Mouse (Mus musculus): ENCODE measurements at regions not wholly inside any gene's neighbourhood (a gene's known extent, or its start where the extent isn't known, plus 50 kb on each side); places are given as distances from the start of the nearest gene placed in this dataset.

GRCm38 (mm10) chr3:105364685-105365084 lies 87.4 kb upstream of the Kcnd3 start:
- Histone ChIP-seq H3K27me3 (ENCODE audit: control insufficient read depth in 1 of 2, insufficient read depth in 2 of 2, low read length in 2 of 2) (no peaks in the 10 kb centered on the region), H3K9ac (ENCODE audit: control insufficient read depth, low read depth, low read length, poor library complexity, severe bottlenecking) (no peak overlapping the region), H3K4me3 (ENCODE audit: control insufficient read depth in 1 of 2, insufficient read depth in 1 of 2, low read depth in 2 of 2, low read length in 2 of 2) (no peak overlapping the region), H3K36me3 (ENCODE audit: control insufficient read depth in 1 of 2, insufficient read depth in 2 of 2, low read length in 2 of 2) (no peaks in the 10 kb centered on the region), H3K27ac (ENCODE audit: control insufficient read depth, low read depth, low read length) (no peak overlapping the region), H3K4me1 (ENCODE audit: control insufficient read depth in 1 of 2, insufficient read depth in 2 of 2, low read length in 2 of 2) (no peaks in the 10 kb centered on the region), H3K9me3 (replicated peaks; ENCODE audit: insufficient read depth, low read length) (no peaks in the 10 kb centered on the region), H3K79me2 (ENCODE audit: control insufficient read depth, insufficient read depth, low read length, poor library complexity) (no peaks in the 10 kb centered on the region)
- no peak for DNase-seq (ENCODE audit: low read depth, low spot score)
- no peak for TF ChIP-seq TBP (IDR thresholded peaks at IDR 0.05; ENCODE audit: low read depth, low read length)
- no peak for TF ChIP-seq ZC3H11A (IDR thresholded peaks at IDR 0.05; ENCODE audit: low read depth, low read length)
- TF ChIP-seq ETS1 (IDR thresholded peaks at IDR 0.05; ENCODE audit: low read depth, low read length): no peak

GRCm38 (mm10) chr3:105366806-105367205 lies 85.3 kb upstream of the Kcnd3 start:
- TF ChIP-seq TCF12 (IDR thresholded peaks at IDR 0.05; ENCODE audit: low read depth, low read length): no peak
- no peak for TF ChIP-seq MXI1 (IDR thresholded peaks at IDR 0.05; ENCODE audit: low read depth, low read length)
- no peak for TF ChIP-seq SIN3A (IDR thresholded peaks at IDR 0.05; ENCODE audit: low read length)
- no peak for TF ChIP-seq RCOR1 (IDR thresholded peaks at IDR 0.05; ENCODE audit: low read depth, low read length)
- no peak for TF ChIP-seq ETS1 (IDR thresholded peaks at IDR 0.05; ENCODE audit: low read depth, low read length)
- TF ChIP-seq CHD2 (IDR thresholded peaks at IDR 0.05; ENCODE audit: low read length): no peak
- TF ChIP-seq ZC3H11A (IDR thresholded peaks at IDR 0.05; ENCODE audit: low read depth, low read length): no peak
- TF ChIP-seq RAD21 (IDR thresholded peaks at IDR 0.05; ENCODE audit: low read depth, low read length): no peak
- TF ChIP-seq SMC3 (IDR thresholded peaks at IDR 0.05; ENCODE audit: low read depth, low read length): no peak
- TF ChIP-seq E2F4 (IDR thresholded peaks at IDR 0.05; ENCODE audit: borderline replicate concordance, low read depth, low read length): no peak
- TF ChIP-seq POLR2A (IDR thresholded peaks at IDR 0.05; ENCODE audit: control insufficient read depth in 1 of 2, insufficient read depth in 1 of 2, low read depth in 1 of 2, low read length in 2 of 2, poor library complexity in 1 of 2): no peak
- TF ChIP-seq ZMIZ1 (IDR thresholded peaks at IDR 0.05; ENCODE audit: low read depth, low read length): no peak
- TF ChIP-seq MAZ (IDR thresholded peaks at IDR 0.05; ENCODE audit: low read depth, low read length): no peak
- TF ChIP-seq MEF2A (IDR thresholded peaks at IDR 0.05; ENCODE audit: extremely low read depth, insufficient replicate concordance, low read depth, low read length, poor library complexity, severe bottlenecking): no peak
- no peak for TF ChIP-seq MAFK (IDR thresholded peaks at IDR 0.05; ENCODE audit: borderline replicate concordance, low read depth, low read length)
- no peak for TF ChIP-seq CTCF (IDR thresholded peaks at IDR 0.05 in 2 of 3, conservative IDR thresholded peaks at IDR 0.05 in 1 of 3; ENCODE audit: control insufficient read depth in 1 of 3, insufficient read depth in 1 of 3, low read depth in 2 of 3, low read length in 3 of 3, poor library complexity in 1 of 3, severe bottlenecking in 1 of 3)
- TF ChIP-seq POLR2AphosphoS2 (IDR thresholded peaks at IDR 0.05; ENCODE audit: low read length): no peak
- TF ChIP-seq GABPA (IDR thresholded peaks at IDR 0.05; ENCODE audit: low read depth, low read length): no peak
- TF ChIP-seq KAT2A (conservative IDR thresholded peaks at IDR 0.05; ENCODE audit: low read depth, low read length): no peak
- no peak for TF ChIP-seq JUND (IDR thresholded peaks at IDR 0.05; ENCODE audit: low read depth, low read length)
- DNase-seq (ENCODE audit: low read depth, low spot score): no peak
- Histone ChIP-seq H3K79me2 (ENCODE audit: control insufficient read depth, insufficient read depth, low read length, poor library complexity) (no peaks in the 10 kb centered on the region), H3K9me3 (replicated peaks; ENCODE audit: insufficient read depth, low read length) (no peaks in the 10 kb centered on the region), H3K27ac (ENCODE audit: control insufficient read depth, low read depth, low read length) (no peak overlapping the region), H3K4me1 (ENCODE audit: control insufficient read depth in 1 of 2, insufficient read depth in 2 of 2, low read length in 2 of 2) (no peaks in the 10 kb centered on the region), H3K4me3 (ENCODE audit: control insufficient read depth in 1 of 2, insufficient read depth in 1 of 2, low read depth in 2 of 2, low read length in 2 of 2) (no peak overlapping the region), H3K9ac (ENCODE audit: control insufficient read depth, low read depth, low read length, poor library complexity, severe bottlenecking) (no peak overlapping the region), H3K27me3 (ENCODE audit: control insufficient read depth in 1 of 2, insufficient read depth in 2 of 2, low read length in 2 of 2) (no peaks in the 10 kb centered on the region), H3K36me3 (ENCODE audit: control insufficient read depth in 1 of 2, insufficient read depth in 2 of 2, low read length in 2 of 2) (no peaks in the 10 kb centered on the region)
